Mouse (Mus musculus) regulatory T cell (primary cell): ENCODE measurements around the gene Adprhl2.

Experiments
- in situ Hi-C: fragments of 300-600 bp; cut with MboI, MseI; formaldehyde crosslinking; loops from one replicate; pipeline ENCODE4 v1.15.1; 2025; ENCODE audit warnings: high pct_unique_total_duplicates

The Adprhl2 gene

GRCm38 (mm10) chr4:126273753-126274152 is 47.8 kb downstream of the Adprhl2 start:
- in situ Hi-C loops = no loop called here

GRCm38 (mm10) chr4:126269292-126269691 is 52.2 kb downstream of the Adprhl2 start:
- in situ Hi-C loops = no loop called here
